Mouse (Mus musculus) neutrophil, adult 65 days (primary cell): Measurements from ENCODE around the gene Slfn2. TPM values are rescaled to one million over a fixed set of nuclear protein-coding genes. Genes with fewer than 3 reads are reported as not detected.

Experiments
- total RNA-seq: library from RNA; stranded (reverse); gene quantifications from 2 replicates; pipeline ENCODE4 v1.2.4, GENCODE M21; 2023

Slfn2 gene
- total RNA-seq: 434 and 462 TPM in 2 replicates

DNA sequence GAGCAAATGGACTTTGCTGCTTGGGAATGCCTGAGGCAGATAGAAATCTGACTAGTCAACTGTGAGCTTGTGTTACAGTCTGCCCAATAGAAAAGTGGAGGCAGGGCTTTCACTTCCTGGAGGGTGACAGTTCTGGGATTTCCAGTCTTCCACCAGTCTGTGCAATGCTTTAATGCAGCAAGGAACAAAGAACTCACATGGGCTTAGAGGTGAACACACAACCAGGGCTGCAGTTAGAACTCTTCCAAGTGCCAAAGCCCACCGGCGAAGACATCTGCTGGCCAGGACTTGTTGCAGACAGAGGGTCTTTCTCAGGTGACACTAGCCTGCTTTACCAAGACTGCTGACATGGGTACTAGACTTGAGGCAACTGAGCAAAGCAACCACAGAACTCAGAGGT, at the start of gene Slfn2:
Gene Slfn2 (plus strand): TSS at position 167 of the 400 bp plus-strand sequence.

DNA sequence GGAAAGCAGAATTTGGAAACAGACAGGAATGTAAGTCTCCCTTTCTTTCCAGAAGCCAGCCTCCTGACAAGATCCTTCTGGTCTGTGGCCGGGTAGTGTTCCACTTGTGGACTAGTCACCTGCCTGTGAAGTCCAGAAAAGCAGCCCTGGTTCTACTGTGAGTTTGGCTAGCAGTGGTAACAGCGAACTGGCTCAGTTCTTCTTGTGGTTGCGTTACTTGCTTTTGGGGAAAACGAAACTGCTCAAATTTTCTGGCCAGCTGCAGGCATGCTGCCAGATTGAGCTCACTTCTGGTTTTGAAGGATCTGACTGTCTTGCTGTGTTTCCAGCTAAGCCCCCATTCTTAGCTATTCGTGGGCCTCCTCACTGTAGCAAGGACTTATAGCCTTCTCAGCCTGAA, 44.3 kb upstream of the Slfn2 start, which contains the start of gene Slfn8:
Gene Slfn8 (minus strand): TSS at position 190 of the 400 bp plus-strand sequence.

DNA sequence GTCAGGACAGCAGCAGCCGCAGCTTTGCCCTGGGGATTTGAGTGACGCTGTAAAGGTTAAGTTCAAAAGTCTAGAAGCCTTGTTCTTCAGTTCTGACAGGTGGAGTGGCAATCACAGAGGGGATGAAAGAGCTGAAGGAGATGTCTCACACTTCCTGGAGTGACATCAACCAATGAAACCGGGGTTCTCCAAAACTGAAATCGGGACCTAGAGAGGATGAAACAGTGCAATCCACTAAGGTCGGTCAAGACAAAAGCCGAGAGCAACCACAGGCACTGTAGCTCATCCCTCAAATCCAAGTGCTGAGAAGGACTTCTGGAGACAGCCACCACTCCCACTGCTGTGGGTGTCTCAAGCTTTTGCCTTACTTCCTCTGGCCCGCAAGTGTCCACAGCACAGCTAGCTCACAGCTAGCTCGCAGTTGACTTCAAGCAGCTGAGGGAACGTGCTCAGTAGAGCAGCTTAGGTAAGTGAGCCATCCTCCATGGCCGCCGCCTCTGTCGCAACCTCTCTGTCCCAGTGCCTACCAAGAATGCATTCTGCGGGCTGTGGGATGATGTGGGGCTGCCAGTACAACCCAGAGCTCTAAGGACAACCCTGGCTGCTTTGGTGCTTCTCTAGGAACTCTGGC, 51.8 kb downstream of the Slfn2 start, which contains the start of gene Slfn1:
Gene Slfn1 (plus strand): TSS at position 253 of the 631 bp plus-strand sequence.

Other genes with a start within 250 kb of the Slfn2 start
- 56.1 and 67.4 TPM in 2 replicates for gene Rffl, start 193.9 kb upstream of the Slfn2 start, total RNA-seq
- 10.6 and 16.1 TPM in 2 replicates for gene Rad51d, start 174.5 kb upstream of the Slfn2 start, total RNA-seq
- not detected in 2 replicates for gene Fndc8, start 173.0 kb upstream of the Slfn2 start, total RNA-seq
- 3.5 and 9.2 TPM in 2 replicates for gene Nle1, start 156.7 kb upstream of the Slfn2 start, total RNA-seq
- gene Unc45b, start 154.6 kb upstream of the Slfn2 start, total RNA-seq: not detected in 2 replicates
- 14.6 and 25.0 TPM in 2 replicates for gene Slfn5, start 113.8 kb upstream of the Slfn2 start, total RNA-seq
- 7.4 and 7.8 TPM in 2 replicates for gene Slfn9, start 73.3 kb upstream of the Slfn2 start, total RNA-seq
- 8.7 and 11.5 TPM in 2 replicates for gene Slfn8, start 44.3 kb upstream of the Slfn2 start, total RNA-seq
- 87.4 and 137 TPM in 2 replicates for gene Slfn1, start 51.7 kb downstream of the Slfn2 start, total RNA-seq
- gene Slfn4, start 110.1 kb downstream of the Slfn2 start, total RNA-seq: 600 and 744 TPM in 2 replicates
- gene Slfn3, start 126.2 kb downstream of the Slfn2 start, total RNA-seq: 70.1 and 85.9 TPM in 2 replicates
- gene Slfn14, start 221.6 kb downstream of the Slfn2 start, total RNA-seq: not detected in 2 replicates
- gene Ap2b1, start 233.9 kb downstream of the Slfn2 start, total RNA-seq: 85.4 and 108 TPM in 2 replicates
- gene Pex12, start 237.5 kb downstream of the Slfn2 start, total RNA-seq: 5.4 and 8.8 TPM in 2 replicates